Mouse (Mus musculus): ENCODE results near the gene Gramd1a.

The Gramd1a gene

DNA sequence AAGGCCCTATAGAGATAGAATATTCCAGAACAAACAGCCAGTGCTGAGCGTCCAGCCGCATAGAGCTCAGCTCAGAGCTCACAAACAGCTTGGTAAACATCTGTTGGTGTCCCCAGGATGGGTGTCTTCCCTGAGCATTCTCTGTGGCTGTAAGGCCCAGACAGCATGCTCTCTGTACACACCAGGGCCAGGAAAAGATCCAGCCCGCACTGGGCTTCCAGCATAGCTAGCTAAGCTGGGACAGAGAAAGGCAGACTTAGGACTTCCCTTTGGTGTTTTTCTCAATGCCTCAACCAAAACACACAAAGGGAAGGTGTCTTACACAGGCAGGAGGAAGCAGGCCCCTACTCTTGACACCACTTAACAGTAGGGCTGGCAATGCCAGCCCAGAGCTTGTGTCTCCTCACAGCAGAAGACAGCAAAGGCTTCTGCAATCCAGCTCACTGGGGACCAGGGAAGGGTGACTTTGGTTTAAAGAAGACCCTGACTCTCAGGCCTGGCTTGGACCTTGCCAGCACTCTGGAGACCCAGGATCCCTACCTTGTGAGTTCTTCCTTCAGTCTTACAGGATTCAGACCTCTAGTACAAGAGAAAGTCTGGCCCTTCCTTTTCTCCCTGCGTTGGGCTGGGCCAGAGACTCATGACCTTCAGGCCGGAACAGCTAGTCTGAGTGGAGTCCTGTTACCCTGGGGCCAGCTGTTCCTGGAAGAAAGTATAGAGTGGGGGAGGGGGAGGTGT, at the start of gene Gramd1a:
Gramd1a (minus strand) TSS at position 601 of the 738 bp plus-strand sequence.
- in situ Hi-C loops (cut with MboI; ENCODE audit: unreplicated experiment in 2 of 2), result no loop called here

GRCm38 (mm10) chr7:31195591-31196307, 40.1 kb upstream of the Gramd1a start:
- in situ Hi-C loops (cut with MboI; ENCODE audit: unreplicated experiment in 2 of 2), result no loop called here

- in situ Hi-C loops (cut with MboI; ENCODE audit: unreplicated experiment in 2 of 2), result no loop called here
These were observed 29.0 kb upstream of the Gramd1a start for GRCm38 (mm10) chr7:31184711-31185110.

DNA sequence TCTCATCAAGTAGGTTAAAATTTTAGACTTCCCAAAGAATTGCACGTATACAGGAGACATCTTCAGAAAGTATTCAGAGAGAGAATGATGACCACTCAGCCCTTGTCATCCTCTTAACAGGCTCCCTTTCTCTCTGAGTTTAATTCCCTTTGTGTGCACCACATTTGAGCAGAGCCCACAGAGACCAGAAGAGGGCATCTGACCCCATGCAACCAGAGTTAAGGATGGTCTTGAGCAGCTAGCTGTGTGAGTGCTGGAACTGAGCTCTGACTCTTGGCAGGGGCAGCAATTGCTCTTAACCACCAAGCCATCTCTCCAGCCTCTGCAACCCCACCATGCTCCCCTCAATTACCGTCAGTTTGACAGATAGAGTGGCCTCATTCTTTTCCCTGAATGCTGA, 27.2 kb upstream of the Gramd1a start:
- in situ Hi-C loops (cut with MboI; ENCODE audit: unreplicated experiment in 2 of 2), result no loop called here

GRCm38 (mm10) chr7:31176886-31177763, 21.4 kb upstream of the Gramd1a start:
- in situ Hi-C loops (cut with MboI; ENCODE audit: unreplicated experiment in 2 of 2), result loop anchor here (5.0 kb wide), 2 partner anchors 45 to 120 kb away; partner anchors contain the start of genes Fxyd1 (in 2 of the 2) and Lgi4 (in 2 of the 2)

DNA sequence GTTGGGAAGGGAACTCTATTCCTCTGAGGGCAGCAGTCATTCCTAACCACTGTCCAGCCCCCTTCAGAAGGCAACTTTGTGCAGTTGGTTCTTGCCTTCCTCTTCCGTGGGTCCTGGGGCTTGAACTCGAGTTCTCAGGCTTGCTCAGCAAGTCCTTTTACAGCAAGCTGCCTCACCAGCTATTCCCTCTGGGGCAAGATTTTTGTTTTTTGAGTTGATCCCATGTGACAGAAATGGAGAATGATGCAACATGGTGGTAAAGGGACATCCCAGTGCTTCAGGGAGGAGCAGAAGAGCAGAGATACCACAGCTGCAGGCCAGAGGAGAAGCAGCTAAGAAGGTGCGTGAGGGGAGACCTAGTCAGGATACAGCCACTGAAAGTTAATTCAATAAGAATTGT, 19.4 kb upstream of the Gramd1a start:
- in situ Hi-C loops (cut with MboI; ENCODE audit: unreplicated experiment in 2 of 2), result loop anchor here (5.0 kb wide), 2 partner anchors 43 to 118 kb away; partner anchors contain the start of genes Fxyd1 (in 2 of the 2) and Lgi4 (in 2 of the 2)

- in situ Hi-C loops (cut with MboI; ENCODE audit: unreplicated experiment in 2 of 2), result no loop called here
These were observed 18.8 kb upstream of the Gramd1a start for GRCm38 (mm10) chr7:31174466-31174865.

DNA sequence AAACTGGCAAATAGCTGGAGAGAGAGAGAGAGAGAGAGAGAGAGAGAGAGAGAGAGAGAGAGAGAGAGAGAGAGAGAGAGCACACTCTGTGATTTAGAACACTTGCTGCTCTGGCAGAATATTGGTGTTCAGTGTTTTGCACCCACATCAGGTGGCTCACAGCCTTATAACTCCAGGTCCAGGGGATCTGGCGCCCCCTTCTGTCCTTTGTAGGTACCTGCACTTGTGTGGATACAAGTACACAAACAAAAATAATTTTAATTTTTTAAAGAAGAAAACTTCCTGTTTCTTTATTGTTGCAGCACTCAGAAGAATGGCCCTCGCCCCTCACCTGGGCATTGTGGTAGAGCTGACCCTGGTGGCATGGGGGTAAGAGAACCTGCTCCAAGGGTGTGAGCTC, 16.5 kb upstream of the Gramd1a start:
- in situ Hi-C loops (cut with MboI; ENCODE audit: unreplicated experiment in 2 of 2), result no loop called here

GRCm38 (mm10) chr7:31170520-31170919, 14.8 kb upstream of the Gramd1a start:
- in situ Hi-C loops (cut with MboI; ENCODE audit: unreplicated experiment in 2 of 2), result no loop called here

DNA sequence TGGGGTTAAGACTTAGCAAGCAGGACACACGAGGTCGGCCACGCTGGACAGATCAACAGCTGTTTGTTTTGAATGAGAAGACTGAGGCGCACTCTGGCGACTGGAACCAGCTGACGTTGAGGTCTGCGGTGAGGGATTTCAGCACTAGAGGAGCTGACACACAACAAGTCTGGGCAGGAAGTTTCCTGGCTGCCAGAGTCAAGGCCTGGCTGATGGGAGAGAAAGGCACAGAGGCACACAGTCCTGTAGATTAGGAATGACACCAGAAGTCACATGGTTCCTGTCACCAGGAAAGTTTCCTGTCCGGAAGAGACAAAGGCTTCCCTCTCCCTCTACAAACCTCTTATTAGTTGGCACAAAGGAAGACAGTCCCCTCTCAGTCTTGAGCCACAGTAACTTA, 12.7 kb upstream of the Gramd1a start:
- in situ Hi-C loops (cut with MboI; ENCODE audit: unreplicated experiment in 2 of 2), result no loop called here

DNA sequence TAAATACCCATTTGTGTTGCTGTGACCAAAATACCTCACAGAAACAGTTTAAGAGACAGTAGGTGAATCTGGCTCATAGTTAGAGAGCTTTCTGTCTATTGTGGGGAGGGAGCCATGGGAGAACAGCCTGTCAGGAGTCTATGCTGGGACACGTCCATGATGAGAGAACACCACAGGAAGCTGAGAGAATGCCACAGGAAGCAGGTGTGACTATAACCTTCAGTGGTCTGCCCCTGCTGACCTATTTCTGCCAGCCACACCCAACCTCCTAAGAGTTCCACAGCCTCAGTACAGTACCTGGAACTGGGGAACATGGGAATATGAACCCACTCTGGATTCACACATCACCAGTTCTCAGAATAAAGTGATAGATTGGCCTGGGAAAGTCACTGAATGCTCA, 9.1 kb upstream of the Gramd1a start:
- in situ Hi-C loops (cut with MboI; ENCODE audit: unreplicated experiment in 2 of 2), result no loop called here

DNA sequence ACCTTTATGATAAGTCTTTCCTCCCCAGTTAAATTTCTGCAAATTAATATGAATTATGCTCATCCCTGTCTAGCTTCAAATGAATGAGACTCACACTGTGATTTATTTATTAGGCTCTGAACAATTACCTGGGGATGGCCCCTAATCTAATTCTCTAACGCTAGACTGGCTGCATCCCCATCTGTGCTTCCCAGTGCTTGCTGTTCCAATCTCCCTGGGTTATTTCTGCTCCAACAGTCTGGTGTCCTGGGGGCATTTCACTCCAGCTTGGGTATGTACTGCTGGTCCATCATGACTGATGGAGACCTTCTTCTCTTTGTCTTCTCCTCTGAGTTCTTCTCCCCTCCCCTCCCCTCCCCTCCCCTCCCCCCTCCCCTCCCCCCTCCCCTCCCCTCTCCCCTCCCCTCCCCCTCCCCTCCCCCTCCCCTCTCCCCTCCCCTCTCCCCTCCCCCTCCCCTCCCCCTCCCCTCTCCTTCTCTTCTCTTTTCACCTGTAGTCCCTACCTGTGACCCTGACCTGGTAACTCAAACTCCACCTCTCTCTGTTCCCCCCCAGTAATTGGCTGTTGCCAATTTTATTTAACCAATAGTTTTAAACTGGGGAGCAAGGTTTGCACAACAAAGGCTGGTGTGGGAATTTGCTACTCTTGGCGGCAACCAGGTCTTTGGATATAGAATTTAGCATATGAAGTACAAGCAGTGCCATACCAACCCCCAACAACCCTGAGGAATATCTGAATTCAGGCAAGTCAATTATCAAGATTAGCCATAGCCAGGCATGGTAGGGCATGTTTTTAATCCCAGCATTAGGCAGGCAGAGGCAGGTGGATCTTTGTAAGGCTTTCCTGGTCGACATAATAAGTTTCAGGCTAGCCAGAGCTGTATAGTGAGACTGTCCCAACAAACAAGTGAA, 8.2 kb upstream of the Gramd1a start:
- in situ Hi-C loops (cut with MboI; ENCODE audit: unreplicated experiment in 2 of 2), result no loop called here

DNA sequence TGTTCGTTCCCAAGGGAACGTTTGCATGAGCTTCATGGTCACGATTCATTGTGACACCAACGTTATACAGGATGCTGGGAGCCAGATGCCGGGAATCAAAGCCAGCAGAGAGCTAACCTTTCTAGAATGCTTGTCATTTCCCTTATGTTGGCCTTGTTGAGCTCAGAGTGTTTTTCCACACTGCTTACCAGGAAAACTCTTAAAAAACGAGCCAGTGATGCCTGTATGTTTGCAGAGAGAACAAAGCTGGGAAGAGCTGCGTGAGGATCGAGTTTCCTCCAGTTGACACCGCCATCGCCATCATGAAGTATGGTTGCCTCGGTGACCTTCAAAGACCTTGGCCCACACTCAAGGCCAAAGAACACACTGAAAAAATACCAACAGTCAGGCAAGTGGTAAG, 6.6 kb upstream of the Gramd1a start:
- in situ Hi-C loops (cut with MboI; ENCODE audit: unreplicated experiment in 2 of 2), result no loop called here

DNA sequence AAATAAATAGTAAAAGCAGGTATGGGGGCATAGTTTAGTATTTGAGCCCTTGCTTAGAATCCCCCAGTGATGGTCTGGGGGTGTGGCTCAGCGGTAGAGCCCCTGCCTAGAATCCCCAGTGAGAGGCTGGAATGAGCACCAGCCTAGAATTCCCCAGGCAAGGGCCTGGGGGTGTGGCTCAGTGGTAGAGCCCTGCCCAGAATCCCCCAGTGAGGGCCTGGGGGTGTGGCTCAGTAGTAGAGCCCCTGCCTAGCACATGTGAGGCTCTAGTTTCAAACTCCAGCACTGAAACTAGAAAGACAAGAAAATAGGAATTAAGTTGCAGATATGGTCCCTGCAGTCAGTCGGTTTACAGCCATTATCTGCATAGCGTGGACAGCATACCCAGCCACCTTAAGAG, 6.1 kb upstream of the Gramd1a start:
- in situ Hi-C loops (cut with MboI; ENCODE audit: unreplicated experiment in 2 of 2), result no loop called here

- in situ Hi-C loops (cut with MboI; ENCODE audit: unreplicated experiment in 2 of 2), result no loop called here
These were observed 5.5 kb upstream of the Gramd1a start for GRCm38 (mm10) chr7:31161246-31161645.

DNA sequence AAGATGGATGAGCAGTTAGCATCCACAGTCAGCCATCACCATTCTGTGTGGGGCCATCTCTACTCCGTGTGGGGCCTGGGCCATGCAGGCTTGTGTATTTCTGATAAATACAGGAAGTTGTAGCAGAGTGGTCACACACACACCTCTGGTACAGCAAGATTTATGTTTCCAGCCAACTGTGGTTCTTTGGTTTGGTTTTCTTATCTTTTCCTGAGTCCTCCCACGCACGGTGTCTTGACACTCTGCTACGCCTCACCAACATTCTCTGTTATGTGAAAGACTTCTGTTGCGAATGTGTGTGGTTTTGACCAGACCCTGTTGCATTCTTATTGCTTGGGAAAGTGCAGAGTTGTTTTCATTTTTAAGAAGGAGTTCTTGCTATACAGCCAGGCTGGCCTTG, 5.1 kb upstream of the Gramd1a start:
- in situ Hi-C loops (cut with MboI; ENCODE audit: unreplicated experiment in 2 of 2), result no loop called here

DNA sequence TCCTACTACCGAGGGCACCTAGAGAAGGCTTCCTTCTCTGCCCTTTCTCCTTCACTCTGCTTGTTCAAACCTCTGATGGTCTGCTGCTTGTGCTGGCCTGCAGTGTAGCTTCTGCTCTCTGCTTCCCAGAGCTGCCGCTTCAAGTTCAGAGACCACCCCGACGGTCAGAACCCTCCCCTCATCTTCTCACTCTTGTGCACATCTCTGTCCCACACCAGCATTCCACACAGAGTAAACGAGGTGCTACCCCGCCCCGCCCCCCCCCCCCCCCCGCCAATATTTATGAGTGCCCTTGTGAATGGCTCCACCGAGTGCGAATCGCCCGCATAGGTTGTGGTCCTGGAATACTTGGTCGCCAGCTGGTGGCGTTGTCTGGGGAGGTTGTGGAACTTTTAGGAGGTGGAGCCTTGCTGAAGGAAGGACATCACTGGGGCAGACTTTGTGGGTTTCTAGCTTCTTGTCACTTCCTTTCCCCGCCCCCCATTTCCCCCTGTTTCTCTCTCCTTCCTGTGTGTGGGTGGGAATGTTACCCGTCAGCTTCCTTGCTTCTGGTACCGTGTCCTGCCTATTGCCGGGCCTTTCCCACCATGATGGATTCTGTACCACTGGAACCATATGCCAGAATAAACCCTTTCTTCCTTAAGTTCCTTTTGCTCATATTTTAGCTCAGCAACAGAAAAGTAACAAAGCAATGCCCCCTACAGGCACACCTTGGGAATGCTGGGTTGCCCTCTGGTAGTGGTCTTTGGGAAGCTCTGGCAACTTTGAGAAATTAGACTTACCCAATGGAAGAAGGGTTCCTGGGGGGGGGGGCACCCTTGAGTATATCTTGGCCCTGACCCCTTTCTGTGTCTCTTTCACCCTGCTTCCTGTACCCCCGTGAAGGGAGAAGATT, 585 bp upstream of the Gramd1a start:
- in situ Hi-C loops (cut with MboI; ENCODE audit: unreplicated experiment in 2 of 2), result no loop called here

DNA sequence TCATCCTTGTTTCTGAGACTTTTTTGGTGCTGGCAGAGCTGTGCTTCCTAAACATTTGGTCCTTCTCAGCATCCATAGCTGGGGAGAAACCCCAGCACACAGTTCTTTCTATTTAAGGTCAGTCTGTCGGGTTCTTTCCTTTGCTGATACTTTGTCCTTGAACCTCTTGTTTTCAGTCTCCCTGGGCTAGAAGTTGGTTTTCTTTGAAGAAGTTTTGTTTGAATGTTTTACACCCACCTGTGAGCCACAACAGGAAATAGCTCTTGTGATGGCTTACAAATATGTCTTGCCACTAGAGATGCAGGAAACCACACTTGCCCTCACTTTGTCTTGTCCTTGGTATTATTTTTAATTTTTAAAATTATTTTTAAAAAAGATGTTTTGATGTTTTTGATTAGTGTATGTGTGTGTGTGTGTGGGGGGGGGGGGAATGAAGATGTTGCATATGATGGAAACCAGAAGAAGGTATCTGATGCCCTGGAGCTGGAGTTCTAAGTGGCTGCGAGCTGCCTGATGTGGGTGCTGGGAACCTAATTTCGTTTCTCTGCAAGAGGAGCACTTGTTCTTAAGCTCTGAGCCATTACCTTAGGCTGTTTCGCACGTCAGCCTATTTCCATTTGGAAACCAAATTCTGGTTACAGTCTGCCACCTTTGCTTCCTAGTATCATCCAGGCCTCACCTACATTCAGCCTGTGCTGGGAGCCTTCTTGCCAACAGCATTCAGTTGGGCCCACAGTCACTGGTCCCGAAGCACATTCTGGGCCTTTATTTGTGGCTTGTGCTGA, 2.0 kb downstream of the Gramd1a start:
- in situ Hi-C loops (cut with MboI; ENCODE audit: unreplicated experiment in 2 of 2), result no loop called here
